Mouse (Mus musculus): Measurements from ENCODE around the gene Prrc2b.
A peak's percentile ranks its signal among the peaks of the same experiment; 100 is the strongest.

Gene Prrc2b

GRCm38 (mm10) chr2:32235433-32235832 is 84.6 kb downstream of the Prrc2b start:
- DNase-seq (ENCODE audit: low spot score), result no peak

DNA sequence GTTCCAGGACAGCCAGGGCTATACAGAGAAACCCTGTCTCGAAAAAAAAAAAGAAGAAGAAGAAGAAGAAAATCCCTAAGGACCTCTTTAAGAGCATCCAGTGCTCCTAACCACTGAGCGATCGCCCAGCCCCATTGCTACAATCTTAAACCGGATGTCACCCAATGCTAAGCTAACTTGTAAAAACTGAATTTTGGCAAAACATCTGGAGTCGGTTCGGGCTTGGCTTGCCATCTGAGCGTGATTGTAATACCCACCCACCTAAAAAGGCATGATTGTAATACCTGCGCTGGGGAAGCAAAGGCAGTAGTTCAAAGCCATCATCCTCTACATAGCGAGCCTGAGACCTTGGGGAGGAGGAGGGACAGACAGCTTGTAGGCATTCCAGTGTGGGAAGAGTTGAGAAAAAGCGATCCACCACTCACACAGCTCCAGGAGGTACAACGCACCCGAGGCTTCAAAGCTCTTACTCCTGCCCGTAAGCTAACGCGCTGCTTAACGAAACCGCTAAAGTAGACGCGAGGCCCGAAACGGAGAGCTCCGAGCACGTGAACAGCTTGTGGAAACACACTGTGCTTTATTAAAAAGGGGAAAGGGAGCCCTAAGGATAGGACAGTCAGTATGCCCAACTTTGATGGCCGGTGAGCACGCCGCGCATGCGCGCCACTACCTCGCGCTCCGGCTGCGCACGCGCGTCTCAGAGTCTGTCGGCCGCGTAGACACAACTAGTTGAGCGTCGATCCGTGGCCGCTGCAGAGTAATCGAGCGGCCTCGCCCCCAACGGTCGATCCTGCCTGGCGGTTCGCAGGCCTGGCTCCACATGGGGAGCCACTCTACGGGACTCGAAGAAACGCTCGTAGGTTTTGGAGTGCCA is 85.2 kb downstream of the Prrc2b start, which contains the start of gene Pomt1:
Gene Pomt1, plus strand, starts transcription at position 705 of the 874 bp plus-strand sequence.
- peak; percentile 64 for DNase-seq (ENCODE audit: low spot score)

- no peak for DNase-seq (ENCODE audit: low spot score)
These were observed 86.0 kb downstream of the Prrc2b start for GRCm38 (mm10) chr2:32236760-32237487.

- no peak for DNase-seq (ENCODE audit: low spot score)
These were observed 86.7 kb downstream of the Prrc2b start for GRCm38 (mm10) chr2:32237571-32237970.

- no peak for DNase-seq (ENCODE audit: low spot score)
These were observed 88.0 kb downstream of the Prrc2b start for GRCm38 (mm10) chr2:32238708-32239435.

- no peak for DNase-seq (ENCODE audit: low spot score)
These were observed 89.7 kb downstream of the Prrc2b start for GRCm38 (mm10) chr2:32240591-32240990.

DNA sequence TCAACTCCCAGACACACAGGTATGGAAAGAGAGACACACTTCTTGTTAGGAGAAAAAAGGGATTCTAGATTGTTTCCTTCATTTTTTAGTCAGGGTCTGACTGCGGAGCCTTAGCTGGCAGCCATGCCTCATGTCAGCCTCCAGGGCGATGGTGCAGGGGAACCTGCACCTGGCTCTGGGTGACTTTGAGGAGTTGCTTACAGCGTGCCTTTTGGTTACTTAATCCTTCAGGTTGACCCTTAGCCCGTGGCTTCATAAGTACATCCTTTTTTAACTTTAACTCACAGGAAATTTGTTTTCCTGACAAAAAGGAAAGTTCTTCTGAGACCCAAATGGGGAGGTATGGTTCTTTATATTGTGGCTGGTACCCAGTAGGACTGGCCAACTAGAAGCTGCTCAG is 92.1 kb downstream of the Prrc2b start:
- DNase-seq (ENCODE audit: low spot score), result no peak

- DNase-seq (ENCODE audit: low spot score), result no peak
These were observed 95.9 kb downstream of the Prrc2b start for GRCm38 (mm10) chr2:32246741-32247140.

- no peak for DNase-seq (ENCODE audit: low spot score)
These were observed 97.8 kb downstream of the Prrc2b start for GRCm38 (mm10) chr2:32248377-32249361.

DNA sequence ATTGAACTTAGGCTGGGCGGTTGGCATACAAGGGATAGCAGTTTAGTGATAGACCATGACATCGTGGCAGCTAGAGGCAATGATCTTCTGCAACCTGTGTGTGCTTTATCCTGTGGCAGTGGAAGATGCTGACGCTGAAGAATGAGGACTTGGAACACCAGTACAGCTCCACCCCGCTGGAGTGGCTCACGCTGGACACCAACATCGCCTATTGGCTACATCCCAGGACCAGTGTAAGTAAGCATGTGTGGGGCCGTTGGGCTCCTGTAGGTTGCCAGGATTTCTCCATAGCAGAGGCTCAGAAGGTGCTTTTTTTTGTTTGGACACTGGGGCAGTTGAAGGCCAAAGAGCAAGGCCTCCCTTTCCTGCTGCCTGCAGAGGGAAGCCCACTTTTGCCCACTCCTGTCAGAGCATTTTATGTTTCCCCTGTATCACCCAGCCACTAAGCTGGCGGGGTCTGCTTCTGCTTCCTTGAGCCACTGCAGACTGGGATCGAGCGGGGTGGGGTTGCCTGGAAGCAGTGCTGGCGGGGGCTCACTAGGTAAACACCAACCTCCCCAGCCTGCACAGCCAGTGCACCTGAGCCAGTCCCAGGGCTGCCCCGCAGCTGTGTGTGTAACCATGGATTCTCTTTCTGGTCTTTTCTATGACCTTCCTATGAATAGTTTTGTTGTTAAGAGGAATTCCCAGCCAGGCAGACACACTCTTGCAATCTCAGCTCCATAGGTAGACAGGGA is 101.1 kb downstream of the Prrc2b start:
- DNase-seq (ENCODE audit: low spot score), result no peak

DNA sequence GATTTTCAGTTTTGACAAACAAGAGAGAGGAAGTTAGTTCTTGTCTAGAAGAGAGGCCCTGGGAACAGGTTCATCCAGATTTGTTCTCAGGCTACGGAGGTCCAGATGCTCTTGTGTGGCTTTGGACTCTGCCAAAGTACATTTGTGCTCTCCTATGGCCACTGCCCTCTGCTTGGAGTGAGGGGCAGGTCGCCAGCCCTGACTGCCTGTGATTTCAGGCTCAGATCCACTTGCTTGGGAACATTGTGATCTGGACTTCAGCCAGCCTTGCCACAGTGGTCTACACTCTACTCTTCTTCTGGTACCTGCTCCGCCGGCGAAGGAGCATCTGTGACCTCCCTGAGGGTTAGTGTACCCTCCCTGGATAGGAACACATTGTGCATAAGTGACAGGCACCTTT is 101.8 kb downstream of the Prrc2b start:
- no peak for DNase-seq (ENCODE audit: low spot score)

GRCm38 (mm10) chr2:32253352-32253751 is 102.5 kb downstream of the Prrc2b start:
- DNase-seq (ENCODE audit: low spot score), result no peak

- no peak for DNase-seq (ENCODE audit: low spot score)
These were observed 103.7 kb downstream of the Prrc2b start for GRCm38 (mm10) chr2:32254563-32254962.

DNA sequence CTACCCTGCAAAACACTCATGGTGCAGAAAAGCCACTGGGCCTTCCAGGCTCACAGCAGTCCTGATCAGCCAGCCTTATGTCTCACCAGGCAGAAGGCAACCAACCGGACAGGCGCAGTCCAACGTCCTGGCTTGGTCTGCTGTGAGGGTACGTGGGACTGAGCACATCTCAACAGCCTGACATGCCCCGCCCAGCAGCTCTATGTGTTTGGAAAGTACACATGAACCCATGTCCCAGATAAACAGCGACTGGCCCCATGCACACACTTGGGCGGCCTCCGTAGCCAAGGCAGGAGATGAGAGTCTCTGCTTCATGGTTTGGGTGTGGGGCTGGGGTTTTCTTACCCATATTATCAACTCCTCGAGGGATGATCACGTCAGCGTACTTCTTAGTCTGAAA is 105.4 kb downstream of the Prrc2b start:
- no peak for DNase-seq (ENCODE audit: low spot score)

- no peak for DNase-seq (ENCODE audit: low spot score)
These were observed 108.1 kb downstream of the Prrc2b start for GRCm38 (mm10) chr2:32258887-32259533.

GRCm38 (mm10) chr2:32259657-32260417 is 109.0 kb downstream of the Prrc2b start, which contains the start of gene Uck1:
Gene Uck1 (minus strand): TSS chr2:32260159.
- peak; percentile 48 for DNase-seq (ENCODE audit: low spot score)

- DNase-seq (ENCODE audit: low spot score), result no peak
These were observed 109.8 kb downstream of the Prrc2b start for GRCm38 (mm10) chr2:32260635-32261034.

DNA sequence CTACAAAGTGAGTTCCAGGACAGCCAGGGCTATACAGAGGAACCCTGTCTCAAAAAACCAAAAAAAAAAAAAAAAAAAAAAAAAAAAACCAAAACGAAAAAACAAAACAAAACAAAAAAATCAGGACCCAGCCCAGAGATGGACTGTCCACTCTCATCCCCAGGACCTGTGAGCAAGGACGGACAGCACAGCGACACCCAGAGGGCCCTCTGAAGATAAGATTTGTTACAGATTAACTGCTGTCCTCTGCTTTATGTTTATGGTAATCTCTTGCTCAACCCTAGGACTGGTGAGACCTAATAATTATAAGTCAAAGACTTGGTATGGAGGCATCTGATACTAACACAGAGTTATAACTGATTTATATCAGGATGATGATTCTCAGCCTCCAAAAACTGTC is 124.9 kb downstream of the Prrc2b start:
- no peak for DNase-seq (ENCODE audit: low spot score)

GRCm38 (mm10) chr2:32282289-32282688 is 131.4 kb downstream of the Prrc2b start:
- DNase-seq (ENCODE audit: low spot score), result no peak

Measured in urinary bladder, postnatal 10 days (tissue).